Mouse (Mus musculus) forebrain, embryonic 13.5 days (tissue): ENCODE data around the gene Dpf3. TPM values are rescaled to one million over a fixed set of nuclear protein-coding genes. Genes with fewer than 3 reads are reported as not detected.

ENCODE experiments used
- ATAC-seq: fragments of 200-750 bp; cut with Nextera tagmentation; 2 replicates; pipeline ENCODE4 v1.8.0; 2017
- H3K27ac ChIP-seq: fragments of 300-500 bp; sonication (generic); 2 replicates; pipeline ENCODE4 v1.5.1; 2015; ENCODE audit warnings: inconsistent platforms, mild to moderate bottlenecking, moderate library complexity
- H3K27me3 ChIP-seq: fragments of 300-500 bp; sonication (generic); 2 replicates; pipeline ENCODE4 v1.6.1; 2015; ENCODE audit warnings: mild to moderate bottlenecking, inconsistent platforms
- H3K36me3 ChIP-seq: fragments of 300-500 bp; sonication (generic); 2 replicates; pipeline ENCODE4 v1.6.1; 2015; ENCODE audit warnings: mild to moderate bottlenecking, inconsistent platforms; ENCODE audit not compliant: poor library complexity, severe bottlenecking
- H3K4me1 ChIP-seq: fragments of 300-500 bp; sonication (generic); 2 replicates; pipeline ENCODE4 v1.6.1; 2015; ENCODE audit warnings: inconsistent platforms
- H3K4me2 ChIP-seq: fragments of 300-500 bp; sonication (generic); 2 replicates; pipeline ENCODE4 v1.6.1; 2015; ENCODE audit warnings: inconsistent platforms, mild to moderate bottlenecking, moderate library complexity
- H3K4me3 ChIP-seq: fragments of 300-500 bp; sonication (generic); 2 replicates; pipeline ENCODE4 v1.5.1; 2015; ENCODE audit warnings: mild to moderate bottlenecking, inconsistent platforms
- H3K9ac ChIP-seq: fragments of 300-500 bp; sonication (generic); 2 replicates; pipeline ENCODE4 v1.6.1; 2015; ENCODE audit warnings: mild to moderate bottlenecking, inconsistent platforms
- H3K9me3 ChIP-seq: fragments of 300-500 bp; sonication (generic); replicated peaks from 2 replicates; pipeline ENCODE4 v1.6.1; 2016; ENCODE audit warnings: inconsistent platforms
- WGBS: fragments of 180-500 bp; shearing (Covaris S2); methylation state at CpG from one replicate; pipeline ENCODE4 v1.1.7; 2015; 5-methylcytosine and 5-hydroxymethylcytosine counted together
- polyA plus RNA-seq: library from polyadenylated mRNA; unstranded; fragments of >200 nt; fragmentation: Nextera tagmentation; extraction: Ambion mirVana; gene quantifications from 2 replicates; pipeline ENCODE4 v1.2.1, GENCODE M21; 2015

Gene Dpf3
- polyA plus RNA-seq, 1 experiment from 2014 or later = 9.0 TPM

GRCm38 (mm10) chr12:83241022-83241421 lies 246.5 kb downstream of the Dpf3 start:
- no peaks in the 10 kb centered on the region for H3K27me3 ChIP-seq
- 81% methylated on average over 3 of the region's 3 CpGs for WGBS
- no peak overlapping the region for H3K4me2 ChIP-seq
- no peak for ATAC-seq
- no peak overlapping the region for H3K27ac ChIP-seq
- no peaks in the 10 kb centered on the region for H3K36me3 ChIP-seq
- no peaks in the 10 kb centered on the region for H3K4me1 ChIP-seq
- no peak overlapping the region for H3K9ac ChIP-seq
- no peaks in the 10 kb centered on the region for H3K9me3 ChIP-seq
- no peak overlapping the region for H3K4me3 ChIP-seq

GRCm38 (mm10) chr12:83240571-83240970 lies 246.9 kb downstream of the Dpf3 start:
- H3K27ac ChIP-seq = no peak overlapping the region
- no peak overlapping the region for H3K9ac ChIP-seq
- H3K4me2 ChIP-seq = no peak overlapping the region
- no peaks in the 10 kb centered on the region for H3K27me3 ChIP-seq
- H3K9me3 ChIP-seq = no peaks in the 10 kb centered on the region
- no peak overlapping the region for H3K4me3 ChIP-seq
- no peaks in the 10 kb centered on the region for H3K4me1 ChIP-seq
- no peaks in the 10 kb centered on the region for H3K36me3 ChIP-seq
- no peak for ATAC-seq

GRCm38 (mm10) chr12:83235781-83236180 lies 251.7 kb downstream of the Dpf3 start:
- Histone ChIP-seq H3K4me2 (no peak overlapping the region), H3K4me3 (no peak overlapping the region), H3K36me3 (no peaks in the 10 kb centered on the region), H3K27ac (no peak overlapping the region), H3K4me1 (no peaks in the 10 kb centered on the region), H3K9ac (no peak overlapping the region), H3K9me3 (no peaks in the 10 kb centered on the region), H3K27me3 (no peaks in the 10 kb centered on the region)
- no peak for ATAC-seq
- 92% methylated on average over 6 of the region's 6 CpGs for WGBS

GRCm38 (mm10) chr12:83234981-83235380 lies 252.5 kb downstream of the Dpf3 start:
- H3K36me3 ChIP-seq = no peaks in the 10 kb centered on the region
- H3K9me3 ChIP-seq = no peaks in the 10 kb centered on the region
- 49% methylated on average over 2 of the region's 2 CpGs for WGBS
- no peak overlapping the region for H3K4me3 ChIP-seq
- no peak for ATAC-seq
- no peak overlapping the region for H3K9ac ChIP-seq
- H3K27ac ChIP-seq = no peak overlapping the region
- H3K4me1 ChIP-seq = no peaks in the 10 kb centered on the region
- no peaks in the 10 kb centered on the region for H3K27me3 ChIP-seq
- no peak overlapping the region for H3K4me2 ChIP-seq

- no peak overlapping the region for H3K9ac ChIP-seq
- WGBS = 23% methylated on average over 7 of the region's 7 CpGs
- H3K9me3 ChIP-seq = no peaks in the 10 kb centered on the region
- no peak overlapping the region for H3K27ac ChIP-seq
- ATAC-seq = no peak
- H3K36me3 ChIP-seq = no peaks in the 10 kb centered on the region
- H3K4me2 ChIP-seq = no peak overlapping the region
- H3K27me3 ChIP-seq = no peaks in the 10 kb centered on the region
- H3K4me3 ChIP-seq = no peak overlapping the region
- no peaks in the 10 kb centered on the region for H3K4me1 ChIP-seq
Observed at GRCm38 (mm10) chr12:83233651-83234050, 253.9 kb downstream of the Dpf3 start.

- no peaks in the 10 kb centered on the region for H3K27me3 ChIP-seq
- H3K9me3 ChIP-seq = no peaks in the 10 kb centered on the region
- no peaks in the 10 kb centered on the region for H3K36me3 ChIP-seq
- H3K4me3 ChIP-seq = no peak overlapping the region
- no peaks in the 10 kb centered on the region for H3K4me1 ChIP-seq
- WGBS = 61% methylated on average over 5 of the region's 5 CpGs
- H3K9ac ChIP-seq = no peak overlapping the region
- no peak overlapping the region for H3K4me2 ChIP-seq
- no peak overlapping the region for H3K27ac ChIP-seq
- ATAC-seq = no peak
Observed at GRCm38 (mm10) chr12:83232916-83233315, 254.6 kb downstream of the Dpf3 start.

GRCm38 (mm10) chr12:83231258-83231657 lies 256.3 kb downstream of the Dpf3 start:
- no peak for ATAC-seq
- H3K4me1 ChIP-seq = no peaks in the 10 kb centered on the region
- H3K9ac ChIP-seq = no peak overlapping the region
- H3K9me3 ChIP-seq = no peaks in the 10 kb centered on the region
- H3K4me3 ChIP-seq = no peak overlapping the region
- H3K36me3 ChIP-seq = no peaks in the 10 kb centered on the region
- 87% methylated on average over 4 of the region's 4 CpGs for WGBS
- H3K27me3 ChIP-seq = no peaks in the 10 kb centered on the region
- H3K4me2 ChIP-seq = no peak overlapping the region
- no peak overlapping the region for H3K27ac ChIP-seq

GRCm38 (mm10) chr12:83229683-83230082 lies 257.8 kb downstream of the Dpf3 start:
- ATAC-seq = no peak
- no peaks in the 10 kb centered on the region for H3K9me3 ChIP-seq
- no peak overlapping the region for H3K4me3 ChIP-seq
- no peak overlapping the region for H3K4me2 ChIP-seq
- H3K4me1 ChIP-seq = no peaks in the 10 kb centered on the region
- WGBS = 89% methylated on average over 6 of the region's 6 CpGs
- no peak overlapping the region for H3K9ac ChIP-seq
- H3K27ac ChIP-seq = no peak overlapping the region
- no peaks in the 10 kb centered on the region for H3K27me3 ChIP-seq
- no peaks in the 10 kb centered on the region for H3K36me3 ChIP-seq

GRCm38 (mm10) chr12:83227014-83227413 lies 260.5 kb downstream of the Dpf3 start:
- no peak for ATAC-seq
- WGBS = 33% methylated on average over 4 of the region's 4 CpGs

GRCm38 (mm10) chr12:83220964-83221363 lies 266.6 kb downstream of the Dpf3 start:
- H3K27ac ChIP-seq = no peak overlapping the region
- H3K4me2 ChIP-seq = no peak overlapping the region
- ATAC-seq = no peak
- H3K9ac ChIP-seq = no peak overlapping the region
- no peaks in the 10 kb centered on the region for H3K4me1 ChIP-seq
- WGBS = 82% methylated on average over 7 of the region's 7 CpGs
- no peaks in the 10 kb centered on the region for H3K36me3 ChIP-seq
- no peaks in the 10 kb centered on the region for H3K9me3 ChIP-seq
- no peaks in the 10 kb centered on the region for H3K27me3 ChIP-seq
- H3K4me3 ChIP-seq = no peak overlapping the region

More at GRCm38 (mm10) chr12:83227014-83227413, 260.5 kb downstream of the Dpf3 start:
- Histone ChIP-seq H3K4me1 (no peaks in the 10 kb centered on the region), H3K4me3 (no peak overlapping the region), H3K4me2 (no peak overlapping the region), H3K27ac (no peak overlapping the region), H3K9me3 (no peaks in the 10 kb centered on the region), H3K36me3 (no peaks in the 10 kb centered on the region), H3K27me3 (no peaks in the 10 kb centered on the region), H3K9ac (no peak overlapping the region)

GRCm38 (mm10) chr12:83213879-83214341 lies 273.6 kb downstream of the Dpf3 start:
- Histone ChIP-seq H3K4me1 (peaks cover 18% of the 10 kb centered on the region), H3K27ac (no peak overlapping the region), H3K4me2 (no peak overlapping the region), H3K9me3 (no peaks in the 10 kb centered on the region), H3K4me3 (no peak overlapping the region), H3K9ac (no peak overlapping the region), H3K36me3 (no peaks in the 10 kb centered on the region), H3K27me3 (no peaks in the 10 kb centered on the region)
- 22% methylated on average over 6 of the region's 6 CpGs for WGBS
- no peak for ATAC-seq

- H3K4me2 ChIP-seq = no peak overlapping the region
- no peak overlapping the region for H3K9ac ChIP-seq
- H3K27ac ChIP-seq = no peak overlapping the region
- H3K36me3 ChIP-seq = no peaks in the 10 kb centered on the region
- no peaks in the 10 kb centered on the region for H3K9me3 ChIP-seq
- no peak overlapping the region for H3K4me3 ChIP-seq
- no peaks in the 10 kb centered on the region for H3K27me3 ChIP-seq
- 75% methylated on average over 2 of the region's 2 CpGs for WGBS
- H3K4me1 ChIP-seq = peaks cover 32% of the 10 kb centered on the region
- ATAC-seq = no peak
Observed at GRCm38 (mm10) chr12:83211976-83212375, 275.5 kb downstream of the Dpf3 start.

GRCm38 (mm10) chr12:83211146-83211822 lies 276.2 kb downstream of the Dpf3 start:
- H3K4me3 ChIP-seq = no peak overlapping the region
- no peak overlapping the region for H3K9ac ChIP-seq
- no peak for ATAC-seq
- H3K9me3 ChIP-seq = no peaks in the 10 kb centered on the region
- no peaks in the 10 kb centered on the region for H3K27me3 ChIP-seq
- H3K36me3 ChIP-seq = no peaks in the 10 kb centered on the region
- H3K4me2 ChIP-seq = no peak overlapping the region
- H3K27ac ChIP-seq = no peak overlapping the region
- H3K4me1 ChIP-seq = peaks cover 32% of the 10 kb centered on the region
- 72% methylated on average over 7 of the region's 7 CpGs for WGBS
